Mouse (Mus musculus) thymus, postnatal 14 days (tissue): ENCODE results near the gene BC051019.
A peak's percentile ranks its signal among the peaks of the same experiment; 100 is the strongest.

ENCODE experiments used
- DNase-seq: peaks from one replicate; pipeline ENCODE4 v3.0.0; 2021

The BC051019 gene

GRCm38 (mm10) chr7:109723697-109724096 lies at the start of gene BC051019:
TSS of gene BC051019 (minus strand) at chr7:109723850.
- DNase-seq: no peak

- DNase-seq: no peak
These were observed 48.6 kb upstream of the BC051019 start for GRCm38 (mm10) chr7:109772251-109772650.

GRCm38 (mm10) chr7:109768699-109769383 lies 45.2 kb upstream of the BC051019 start:
- no peak for DNase-seq

GRCm38 (mm10) chr7:109767575-109768350 lies 44.1 kb upstream of the BC051019 start:
- DNase-seq: no peak

- no peak for DNase-seq
These were observed 40.4 kb upstream of the BC051019 start for GRCm38 (mm10) chr7:109764009-109764408.

- no peak for DNase-seq
These were observed 32.6 kb upstream of the BC051019 start for GRCm38 (mm10) chr7:109756291-109756690.

GRCm38 (mm10) chr7:109754034-109754433 lies 30.4 kb upstream of the BC051019 start:
- no peak for DNase-seq

- peak; percentile 87 for DNase-seq
These were observed 28.6 kb upstream of the BC051019 start, which contains the start of gene Tmem9b for GRCm38 (mm10) chr7:109752008-109752925. TSS of gene Tmem9b (minus strand) at chr7:109752875.

GRCm38 (mm10) chr7:109751427-109752007 lies 27.9 kb upstream of the BC051019 start:
- no peak for DNase-seq

- no peak for DNase-seq
These were observed 24.1 kb upstream of the BC051019 start for GRCm38 (mm10) chr7:109747747-109748146.

GRCm38 (mm10) chr7:109741703-109742102 lies 18.1 kb upstream of the BC051019 start:
- DNase-seq: no peak

GRCm38 (mm10) chr7:109741060-109741459 lies 17.4 kb upstream of the BC051019 start:
- no peak for DNase-seq

- no peak for DNase-seq
These were observed 16.2 kb upstream of the BC051019 start for GRCm38 (mm10) chr7:109739822-109740370.

GRCm38 (mm10) chr7:109734806-109735205 lies 11.2 kb upstream of the BC051019 start:
- no peak for DNase-seq

- no peak for DNase-seq
These were observed 8.0 kb upstream of the BC051019 start, which contains the start of gene Ascl3 for GRCm38 (mm10) chr7:109731626-109732025. TSS of gene Ascl3 (minus strand) at chr7:109731726.

GRCm38 (mm10) chr7:109723114-109723513 lies 536 bp downstream of the BC051019 start:
- DNase-seq: no peak

- DNase-seq: peak; percentile 29
These were observed 1.0 kb downstream of the BC051019 start for GRCm38 (mm10) chr7:109722618-109723017.

GRCm38 (mm10) chr7:109719286-109719685 lies 4.4 kb downstream of the BC051019 start:
- DNase-seq: peak; percentile 29

- no peak for DNase-seq
These were observed 10.1 kb downstream of the BC051019 start for GRCm38 (mm10) chr7:109713434-109713982.

- no peak for DNase-seq
These were observed 11.5 kb downstream of the BC051019 start for GRCm38 (mm10) chr7:109712198-109712597.

GRCm38 (mm10) chr7:109710069-109710468 lies 13.6 kb downstream of the BC051019 start:
- DNase-seq: no peak

- DNase-seq: no peak
These were observed 14.7 kb downstream of the BC051019 start for GRCm38 (mm10) chr7:109708961-109709382.
